Mouse (Mus musculus) heart, postnatal 0 days (tissue): ENCODE measurements around the gene Asphd2. TPM values are rescaled to one million over a fixed set of nuclear protein-coding genes. Genes with fewer than 3 reads are reported as not detected.
A peak's percentile ranks its signal among the peaks of the same experiment; 100 is the strongest.

Experiments
- ATAC-seq: fragments of 200-750 bp; cut with Nextera tagmentation; 2 replicates; pipeline ENCODE4 v1.8.0; 2017; ENCODE audit warnings: low read depth, moderate number of reproducible peaks, moderate library complexity; ENCODE audit not compliant: insufficient read depth
- DNase-seq: peaks from one replicate; pipeline ENCODE4 v3.0.0-alpha.2; 2016; ENCODE audit warnings: low spot score
- H3K27ac ChIP-seq: fragments of 300-500 bp; sonication (generic); 2 replicates; pipeline ENCODE4 v1.5.1; 2014; ENCODE audit warnings: low read depth, mild to moderate bottlenecking
- H3K27me3 ChIP-seq: fragments of 300-500 bp; sonication (generic); 2 replicates; pipeline ENCODE4 v1.6.1; 2014; ENCODE audit warnings: low read length, mixed read lengths; ENCODE audit not compliant: control insufficient read depth, insufficient read depth
- H3K36me3 ChIP-seq: fragments of 300-500 bp; sonication (generic); replicated peaks from 2 replicates; pipeline ENCODE4 v1.6.1; 2014; ENCODE audit warnings: low read length, mixed read lengths; ENCODE audit not compliant: control insufficient read depth, insufficient read depth
- H3K4me1 ChIP-seq: fragments of 300-500 bp; sonication (generic); 2 replicates; pipeline ENCODE4 v1.6.1; 2014; ENCODE audit warnings: antibody characterized with exemption; ENCODE audit not compliant: control insufficient read depth, insufficient read depth
- H3K4me2 ChIP-seq: fragments of 300-500 bp; sonication (generic); 2 replicates; pipeline ENCODE4 v1.6.1; 2014; ENCODE audit warnings: low read depth, mild to moderate bottlenecking, low read length, moderate library complexity
- H3K4me3 ChIP-seq: fragments of 300-500 bp; sonication (generic); 2 replicates; pipeline ENCODE4 v1.5.1; 2014; ENCODE audit warnings: low read depth, low read length
- H3K9ac ChIP-seq: fragments of 300-500 bp; sonication (generic); replicated peaks from 2 replicates; pipeline ENCODE4 v1.6.1; 2014; ENCODE audit warnings: low read depth, low read length, mixed read lengths
- H3K9me3 ChIP-seq: fragments of 300-500 bp; sonication (generic); replicated peaks from 2 replicates; pipeline ENCODE4 v1.6.1; 2016; ENCODE audit warnings: low read length; ENCODE audit not compliant: control insufficient read depth
- CTCF ChIP-seq: IDR thresholded peaks from 2 replicates; pipeline ENCODE4 v1.5.1; 2016; ENCODE audit warnings: antibody characterized with exemption, control low read depth, low read depth
- EP300 ChIP-seq: IDR thresholded peaks from 2 replicates; pipeline ENCODE4 v1.6.1; 2016; ENCODE audit warnings: antibody characterized with exemption, low read depth
- WGBS: fragments of 180-500 bp; shearing (Covaris S2); extraction: QIAGEN DNeasy Blood & Tissue Kit; methylation state at CpG from one replicate; pipeline ENCODE4 v1.1.7; 2014; 5-methylcytosine and 5-hydroxymethylcytosine counted together
- polyA plus RNA-seq: library from polyadenylated mRNA; unstranded; fragments of >200 nt; fragmentation: Nextera tagmentation; extraction: Ambion mirVana; gene quantifications from 2 replicates; pipeline ENCODE4 v1.2.1, GENCODE M21; 2015
- total RNA-seq: library from RNA; depleted of rRNA; stranded (reverse); fragments of >200 nt; gene quantifications from 2 replicates; pipeline ENCODE4 v1.2.3, GENCODE M21; 2014; ENCODE audit warnings: low replicate concordance

Gene Asphd2
- total and polyA plus RNA-seq, 2 experiments from 2014 or later, result 0.08 to 0.40 TPM

DNA sequence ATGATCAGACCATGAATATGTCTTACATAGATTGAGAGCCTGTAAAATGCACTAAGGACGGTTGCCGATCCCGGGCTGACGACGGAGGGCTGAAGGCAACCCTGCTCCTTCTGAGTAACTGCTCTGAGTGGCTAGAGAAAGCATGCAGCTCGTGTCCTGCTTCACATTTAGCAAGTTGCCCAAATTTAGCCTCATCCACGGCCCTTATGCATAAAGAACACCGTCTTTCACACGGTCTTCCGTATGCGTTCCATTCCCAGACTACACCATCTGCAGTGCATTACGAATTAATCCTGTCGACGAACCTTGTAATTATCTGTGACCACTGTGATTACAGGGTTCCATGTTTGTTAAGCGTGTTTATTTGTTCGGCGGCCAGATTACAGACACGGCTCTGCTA lies 1.4 kb upstream of the Asphd2 start:
- H3K27me3 ChIP-seq, result peaks cover 69% of the 10 kb centered on the region
- H3K4me1 ChIP-seq, result no peaks in the 10 kb centered on the region
- WGBS, result 71% methylated on average over 18 of the region's 18 CpGs
- TF ChIP-seq EP300, result no peak
- TF ChIP-seq CTCF, result no peak
- H3K9ac ChIP-seq, result no peak overlapping the region
- H3K27ac ChIP-seq, result no peak overlapping the region
- ATAC-seq (no peak), DNase-seq (no peak)
- H3K9me3 ChIP-seq, result no peaks in the 10 kb centered on the region
- no peaks in the 10 kb centered on the region for H3K36me3 ChIP-seq
- no peak overlapping the region for H3K4me3 ChIP-seq
- H3K4me2 ChIP-seq, result no peak overlapping the region

GRCm38 (mm10) chr5:112394415-112394763 lies 277 bp downstream of the Asphd2 start:
- peaks cover 86% of the 10 kb centered on the region for H3K27me3 ChIP-seq
- TF ChIP-seq EP300, result no peak
- TF ChIP-seq CTCF, result no peak
- ATAC-seq (peak; percentile 21; the same call in 1 of the 2 replicates), DNase-seq (no peak)
- H3K27ac ChIP-seq, result no peak overlapping the region
- H3K9me3 ChIP-seq, result no peaks in the 10 kb centered on the region
- no peaks in the 10 kb centered on the region for H3K4me1 ChIP-seq
- H3K4me3 ChIP-seq, result peak overlapping the region; percentile 56
- H3K36me3 ChIP-seq, result no peaks in the 10 kb centered on the region
- peak overlapping the region; percentile 65 for H3K4me2 ChIP-seq
- H3K9ac ChIP-seq, result 0 out of 2 replicates have a peak overlapping the region, but pooled peaks have one; percentile 5
- WGBS, result 0% methylated on average over 25 of the region's 28 CpGs

- WGBS, result 16% methylated on average over 15 of the region's 18 CpGs
- ATAC-seq, result no peak
- H3K9ac ChIP-seq, result no peak overlapping the region
Observed at GRCm38 (mm10) chr5:112393741-112394414, 788 bp downstream of the Asphd2 start.

DNA sequence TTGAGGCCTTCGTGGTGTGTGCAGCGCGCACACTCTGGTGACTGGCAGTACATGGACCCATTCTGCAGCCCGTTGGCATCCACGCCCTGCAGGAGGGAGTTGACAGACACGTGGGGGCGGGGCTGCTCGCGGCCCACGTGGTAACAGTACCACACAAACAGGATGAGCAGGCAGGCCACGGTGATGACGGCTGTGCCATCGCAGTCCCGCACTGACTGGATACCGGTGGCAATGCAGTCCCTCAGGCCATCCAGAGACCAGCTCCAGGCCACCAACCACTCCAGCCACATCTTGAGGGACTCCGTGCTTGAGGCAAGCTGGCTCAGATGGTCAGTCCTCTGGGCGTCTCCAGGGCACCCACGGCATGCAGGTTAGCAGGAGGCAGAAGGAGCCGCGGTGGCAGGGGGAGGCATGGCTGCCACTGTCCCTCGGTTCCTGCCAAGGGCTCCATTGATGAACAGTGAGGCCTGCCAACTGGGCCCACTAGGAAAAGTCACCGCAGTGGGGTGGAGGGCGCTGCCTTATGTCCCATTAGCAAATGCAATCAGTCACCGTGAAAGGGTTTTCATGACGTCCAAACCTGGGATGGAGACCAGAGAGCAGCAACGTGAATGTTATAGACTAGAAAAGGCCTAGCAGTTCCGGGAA lies 2.9 kb downstream of the Asphd2 start:
- Histone ChIP-seq H3K4me2 (no peak overlapping the region), H3K27ac (no peak overlapping the region), H3K36me3 (no peaks in the 10 kb centered on the region), H3K4me3 (no peak overlapping the region), H3K9me3 (no peaks in the 10 kb centered on the region), H3K4me1 (no peaks in the 10 kb centered on the region), H3K27me3 (peaks cover 85% of the 10 kb centered on the region), H3K9ac (no peak overlapping the region)
- DNase-seq, result no peak
- no peak for TF ChIP-seq EP300
- no peak for TF ChIP-seq CTCF
- 61% methylated on average over 27 of the region's 27 CpGs for WGBS
- ATAC-seq, result no peak

More at GRCm38 (mm10) chr5:112393741-112394414, 788 bp downstream of the Asphd2 start:
- Histone ChIP-seq H3K4me2 (peak overlapping the region; percentile 65), H3K9me3 (no peaks in the 10 kb centered on the region), H3K36me3 (no peaks in the 10 kb centered on the region), H3K4me3 (peak overlapping the region; percentile 56), H3K27ac (no peak overlapping the region), H3K4me1 (no peaks in the 10 kb centered on the region), H3K27me3 (peaks cover 90% of the 10 kb centered on the region)
- no peak for DNase-seq
- TF ChIP-seq EP300, result no peak
- no peak for TF ChIP-seq CTCF

GRCm38 (mm10) chr5:112391002-112391401 lies 3.7 kb downstream of the Asphd2 start:
- H3K36me3 ChIP-seq, result no peaks in the 10 kb centered on the region
- H3K4me2 ChIP-seq, result no peak overlapping the region
- no peak overlapping the region for H3K9ac ChIP-seq
- TF ChIP-seq EP300 (no peak), CTCF (no peak)
- no peak overlapping the region for H3K27ac ChIP-seq
- peaks cover 77% of the 10 kb centered on the region for H3K27me3 ChIP-seq
- H3K4me1 ChIP-seq, result no peaks in the 10 kb centered on the region
- ATAC-seq (no peak), DNase-seq (no peak)
- H3K4me3 ChIP-seq, result no peak overlapping the region
- WGBS, result 43% methylated on average over 16 of the region's 16 CpGs
- no peaks in the 10 kb centered on the region for H3K9me3 ChIP-seq

DNA sequence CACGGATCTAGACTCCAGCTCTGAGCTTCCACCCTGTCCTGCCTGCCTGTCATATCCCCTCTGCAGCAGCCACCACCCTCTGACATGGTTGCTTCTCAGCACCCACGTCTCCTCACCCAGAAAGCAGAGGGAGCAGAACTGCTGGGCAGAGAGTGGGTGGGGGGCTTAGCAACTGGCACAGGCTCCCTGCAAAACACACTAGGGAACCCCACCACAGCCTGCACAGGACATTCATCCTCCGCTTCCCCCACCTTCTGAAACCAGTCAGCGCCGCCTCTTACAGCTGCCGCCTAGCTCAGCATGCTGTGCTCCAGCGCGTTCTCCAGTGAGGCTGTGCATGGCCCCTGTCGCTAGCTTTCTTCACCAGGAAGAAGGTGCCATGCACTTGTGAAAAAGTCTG lies 5.3 kb downstream of the Asphd2 start:
- H3K27me3 ChIP-seq, result peaks cover 61% of the 10 kb centered on the region
- ATAC-seq, result no peak

More for the DNA sequence above, 5.3 kb downstream of the Asphd2 start:
- Histone ChIP-seq H3K27ac (no peak overlapping the region), H3K36me3 (no peaks in the 10 kb centered on the region), H3K4me1 (no peaks in the 10 kb centered on the region), H3K4me2 (no peak overlapping the region), H3K4me3 (no peak overlapping the region), H3K9me3 (no peaks in the 10 kb centered on the region), H3K9ac (no peak overlapping the region)
- DNase-seq, result no peak
- TF ChIP-seq CTCF, result no peak
- no peak for TF ChIP-seq EP300
- 71% methylated on average over 9 of the region's 9 CpGs for WGBS
